Mouse (Mus musculus) bone marrow macrophage, adult 2 months (primary cell): ENCODE measurements around the gene Htr6.

Source experiments
- CTCF ChIP-seq: IDR thresholded peaks from 2 replicates; pipeline ENCODE4 v1.5.1; 2012; ENCODE audit warnings: low read depth, mild to moderate bottlenecking, low read length, moderate library complexity
- POLR2A ChIP-seq: IDR thresholded peaks from 2 replicates; pipeline ENCODE4 v1.6.1; 2012; ENCODE audit warnings: mild to moderate bottlenecking, low read depth, low read length, borderline replicate concordance

DNA sequence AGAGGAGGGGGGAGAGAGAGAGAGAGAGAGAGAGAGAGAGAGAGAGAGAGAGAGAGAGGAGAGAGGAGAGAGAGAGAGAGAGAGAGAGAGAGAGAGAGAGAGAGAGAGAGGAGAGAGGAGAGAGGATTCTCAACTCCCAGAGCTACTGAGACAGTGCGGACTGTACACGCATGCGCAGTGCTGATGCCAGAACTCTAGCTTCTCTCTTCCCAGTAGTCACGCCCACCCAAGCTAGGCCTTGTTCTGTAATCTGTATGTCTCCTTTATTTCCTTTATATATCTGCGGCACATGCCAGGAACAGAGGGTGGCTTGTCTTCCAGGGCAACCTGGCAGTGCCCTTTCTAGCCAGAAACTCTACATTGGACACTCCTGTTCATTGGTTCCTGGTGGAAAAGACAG is 10.5 kb downstream of the Htr6 start:
- TF ChIP-seq CTCF (no peak), POLR2A (no peak)
